Mouse (Mus musculus) testis, adult 10 weeks (tissue): ENCODE data around the gene Atp6v0d1. TPM values are rescaled to one million over a fixed set of nuclear protein-coding genes. Genes with fewer than 3 reads are reported as not detected.

Experiments used
- polyA plus RNA-seq: library from polyadenylated mRNA; stranded (reverse); fragments of 350-450 nt; fragmentation: Illumina TruSeq; extraction: RNeasy Lipid Tissue Mini Kit (QIAGEN cat#74804); gene quantifications from one replicate; pipeline ENCODE4 v1.2.3, GENCODE M21; 2014; ENCODE audit warnings: low read depth, low replicate concordance

The Atp6v0d1 gene
- polyA plus RNA-seq = 10.6 TPM

GRCm38 (mm10) chr8:105565952-105566702, at the start of gene Atp6v0d1:
Atp6v0d1 (minus strand) TSS chr8:105566047.

GRCm38 (mm10) chr8:105604804-105605381, 39.0 kb upstream of the Atp6v0d1 start, which contains the start of gene Ripor1:
Ripor1 (plus strand) TSS chr8:105605255.

GRCm38 (mm10) chr8:105518436-105519313, 47.2 kb downstream of the Atp6v0d1 start, which contains the start of gene Hsd11b2:
Hsd11b2 (plus strand) TSS chr8:105518755.

GRCm38 (mm10) chr8:105496439-105497180, 69.2 kb downstream of the Atp6v0d1 start, which contains the start of gene Zdhhc1:
Zdhhc1 (minus strand) TSS chr8:105496902.

Other genes with a start within 250 kb of the Atp6v0d1 start
- 0.87 TPM for gene Lrrc29, start 239.8 kb downstream of the Atp6v0d1 start, polyA plus RNA-seq
- gene Tmem208, start 239.7 kb downstream of the Atp6v0d1 start, polyA plus RNA-seq = 3.1 TPM
- gene Fhod1, start 218.1 kb downstream of the Atp6v0d1 start, polyA plus RNA-seq = 0.80 TPM
- gene Slc9a5, start 217.2 kb downstream of the Atp6v0d1 start, polyA plus RNA-seq = 1.6 TPM
- 3.6 TPM for gene Plekhg4, start 192.8 kb downstream of the Atp6v0d1 start, polyA plus RNA-seq
- 99.0 TPM for gene Kctd19, start 152.5 kb downstream of the Atp6v0d1 start, polyA plus RNA-seq
- gene Lrrc36, start 152.5 kb downstream of the Atp6v0d1 start, polyA plus RNA-seq = 73.0 TPM
- 0.20 TPM for gene Tppp3, start 94.5 kb downstream of the Atp6v0d1 start, polyA plus RNA-seq
- gene Zdhhc1, start 69.1 kb downstream of the Atp6v0d1 start, polyA plus RNA-seq = 4.0 TPM
- 0.11 TPM for gene Hsd11b2, start 47.3 kb downstream of the Atp6v0d1 start, polyA plus RNA-seq
- 0.38 TPM for gene Ripor1, start 39.2 kb upstream of the Atp6v0d1 start, polyA plus RNA-seq
- gene Ctcf, start 70.5 kb upstream of the Atp6v0d1 start, polyA plus RNA-seq = 31.2 TPM
- gene Agrp, start 71.3 kb upstream of the Atp6v0d1 start, polyA plus RNA-seq = not detected
- 0.14 TPM for gene Carmil2, start 120.2 kb upstream of the Atp6v0d1 start, polyA plus RNA-seq
- gene Acd, start 135.1 kb upstream of the Atp6v0d1 start, polyA plus RNA-seq = 3.0 TPM
- 2.3 TPM for gene Pard6a, start 135.1 kb upstream of the Atp6v0d1 start, polyA plus RNA-seq
- gene 4933405L10Rik, start 141.6 kb upstream of the Atp6v0d1 start, polyA plus RNA-seq = 4.7 TPM
- gene Enkd1, start 142.2 kb upstream of the Atp6v0d1 start, polyA plus RNA-seq = 5.3 TPM
- gene Gfod2, start 192.6 kb upstream of the Atp6v0d1 start, polyA plus RNA-seq = 0.24 TPM